Mouse (Mus musculus) cerebellum, adult 18-20 months (tissue): ENCODE measurements around the gene Fosb.

Experiments used
- DNase-seq, 2 experiments: peaks; one replicate each; pipeline ENCODE4 v3.0.0; 2021

Fosb gene

GRCm38 (mm10) chr7:19328425-19328824, 18.6 kb upstream of the Fosb start:
- DNase-seq, result no peak

- DNase-seq, result no peak
Measured at GRCm38 (mm10) chr7:19327782-19328181, 17.9 kb upstream of the Fosb start.

DNA sequence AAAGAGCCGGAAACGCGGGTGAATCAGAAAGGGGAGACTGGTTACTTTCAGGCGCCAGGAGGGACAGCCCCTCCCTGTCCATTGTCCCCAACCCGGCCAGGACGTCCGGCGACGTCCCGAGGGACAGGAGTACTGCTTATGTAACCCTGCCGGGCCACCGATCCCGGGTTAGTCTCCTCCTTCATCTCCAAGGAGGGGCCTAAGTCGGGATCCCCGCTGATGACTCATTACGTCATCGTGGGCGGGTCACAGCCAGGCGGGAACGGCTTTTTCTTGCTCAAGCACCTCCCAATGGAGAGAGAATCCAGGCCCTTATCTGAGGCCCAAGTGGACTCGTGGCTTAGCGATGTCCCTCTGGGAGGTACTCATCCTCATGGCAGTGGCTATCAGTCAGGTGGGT, 17.3 kb upstream of the Fosb start:
- peak; percentile 84 to 90 for DNase-seq

- DNase-seq, result peak; percentile 73 to 74
Measured at GRCm38 (mm10) chr7:19326359-19326758, 16.5 kb upstream of the Fosb start.

GRCm38 (mm10) chr7:19325262-19326199, 15.7 kb upstream of the Fosb start:
- DNase-seq, result no peak

- no peak for DNase-seq
Measured at GRCm38 (mm10) chr7:19324221-19324620, 14.4 kb upstream of the Fosb start.

GRCm38 (mm10) chr7:19322489-19322888, 12.6 kb upstream of the Fosb start:
- no peak for DNase-seq

DNA sequence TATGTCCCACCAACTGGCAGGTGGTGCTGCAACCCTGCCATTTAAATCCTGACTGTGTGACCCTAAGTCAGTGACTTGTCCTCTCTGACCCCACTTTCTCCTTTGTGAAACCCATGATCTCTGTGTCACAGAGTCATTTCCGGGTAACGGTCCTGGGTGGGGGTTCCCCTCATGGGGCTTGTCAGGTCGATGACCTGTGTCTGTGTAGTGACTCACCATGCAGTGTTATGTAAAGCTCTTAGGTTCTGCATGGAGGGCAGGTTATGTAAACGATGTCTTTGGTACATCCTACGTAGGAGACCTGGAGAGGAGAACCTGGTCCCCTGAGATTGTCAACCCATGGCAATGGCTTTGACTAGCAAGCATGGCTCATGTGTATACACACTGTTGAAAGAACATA, 11.6 kb upstream of the Fosb start:
- no peak for DNase-seq

- DNase-seq, result no peak
Measured at GRCm38 (mm10) chr7:19320637-19321036, 10.8 kb upstream of the Fosb start.

DNA sequence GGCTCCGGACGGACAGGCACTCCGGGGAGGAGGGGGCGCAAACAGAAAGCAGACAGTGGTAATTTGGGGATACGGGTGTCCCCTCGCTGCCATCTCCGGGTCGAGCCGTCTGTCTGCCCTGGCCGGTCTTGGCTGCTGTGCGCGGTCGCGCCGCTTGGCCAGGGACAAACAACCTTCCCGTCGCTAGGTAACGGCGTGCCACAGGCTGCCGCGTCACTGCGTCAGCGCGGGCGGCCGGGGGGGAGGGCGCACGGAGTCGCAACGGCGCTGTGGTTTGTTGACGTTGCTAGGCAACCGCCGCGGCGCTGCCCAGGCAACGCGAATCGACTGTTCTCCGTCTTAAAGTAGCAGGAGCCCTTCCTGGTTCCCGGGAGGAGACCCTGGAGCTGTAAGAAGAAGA, 10.1 kb upstream of the Fosb start:
- DNase-seq, result peak; percentile 96

DNA sequence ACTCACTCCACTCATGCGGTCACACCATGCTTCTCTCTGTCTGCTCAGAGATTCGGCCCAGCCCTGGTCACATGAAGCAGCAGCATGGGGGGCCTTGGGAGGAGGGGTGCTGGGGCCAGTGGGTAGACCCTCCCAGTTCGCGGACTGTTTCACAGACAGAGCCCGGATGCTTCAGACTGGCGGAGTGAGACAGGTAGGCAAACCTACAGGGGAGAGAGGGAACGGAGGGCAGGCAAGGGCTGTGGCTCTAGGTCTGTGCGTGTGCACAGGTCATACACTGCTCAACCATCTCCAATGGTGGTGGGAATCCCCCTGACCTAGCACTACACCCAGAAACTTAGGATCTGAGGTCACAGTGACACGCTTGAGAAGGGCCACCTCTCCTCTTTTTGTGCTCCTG, 9.6 kb upstream of the Fosb start:
- DNase-seq, result peak in 1 of 2 experiments; percentile 34

DNA sequence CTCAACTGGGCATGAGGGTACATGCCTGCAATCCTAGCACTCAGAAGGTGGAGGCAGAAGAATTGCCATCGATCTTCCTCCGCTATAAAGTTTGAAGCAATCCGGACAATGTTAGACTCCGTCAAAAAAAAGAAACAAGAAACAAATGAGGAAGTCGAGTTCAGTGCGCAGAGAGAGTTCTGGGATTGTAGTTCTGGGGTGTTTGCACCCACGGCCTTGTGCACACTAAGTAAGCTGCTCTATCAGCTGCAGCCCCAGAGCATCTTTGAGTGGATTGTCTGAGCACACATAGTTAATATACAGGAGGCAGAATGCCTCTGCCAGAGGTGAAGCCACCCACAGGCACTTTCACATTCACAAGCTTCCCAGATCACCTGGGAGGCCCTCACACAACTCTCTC, 8.8 kb upstream of the Fosb start:
- no peak for DNase-seq

DNA sequence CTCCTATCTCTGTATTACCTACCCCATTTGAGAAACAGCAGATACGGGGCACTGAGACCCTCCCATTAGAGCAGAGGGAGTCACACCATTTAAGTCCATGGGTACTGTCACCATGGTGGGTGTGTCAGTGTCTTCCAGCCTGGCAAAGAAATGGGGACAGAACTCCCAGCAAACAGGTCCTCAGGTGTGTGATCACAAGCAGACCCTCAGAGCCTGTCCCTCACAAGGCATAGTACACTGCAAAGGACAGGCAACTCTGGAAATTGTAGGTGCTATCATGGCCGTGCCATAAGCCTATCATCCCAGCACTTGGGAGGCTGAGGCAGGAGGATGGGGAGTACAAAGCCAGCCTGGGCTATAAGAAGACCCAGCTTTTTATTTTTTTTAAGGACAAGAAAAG, 8.3 kb upstream of the Fosb start:
- DNase-seq, result no peak

- DNase-seq, result no peak
Measured at GRCm38 (mm10) chr7:19316451-19317161, 6.8 kb upstream of the Fosb start.

GRCm38 (mm10) chr7:19314033-19314432, 4.2 kb upstream of the Fosb start:
- DNase-seq, result no peak

DNA sequence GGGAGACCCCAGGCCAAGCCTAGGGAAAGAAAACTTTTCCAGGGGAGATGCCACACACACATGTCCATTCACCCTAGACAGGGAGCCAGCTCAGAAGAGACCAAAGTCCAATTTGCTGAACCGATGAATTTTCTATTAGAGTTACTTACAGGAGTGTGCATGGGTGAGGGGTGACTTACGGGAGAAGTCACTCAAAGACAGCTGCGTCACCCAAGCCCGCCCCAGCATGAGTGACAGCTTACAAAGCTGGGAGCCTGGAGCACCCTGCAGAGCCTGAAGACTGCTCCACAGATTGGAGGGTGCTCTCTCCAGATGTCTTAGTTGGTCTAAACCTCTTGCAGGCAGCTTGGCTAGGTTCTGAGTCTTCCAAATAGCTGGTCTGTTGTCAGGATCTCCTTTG, 2.1 kb upstream of the Fosb start:
- no peak for DNase-seq

- DNase-seq, result peak in 1 of 2 experiments; percentile 40
Measured at GRCm38 (mm10) chr7:19309278-19309883, 470 bp downstream of the Fosb start.

DNA sequence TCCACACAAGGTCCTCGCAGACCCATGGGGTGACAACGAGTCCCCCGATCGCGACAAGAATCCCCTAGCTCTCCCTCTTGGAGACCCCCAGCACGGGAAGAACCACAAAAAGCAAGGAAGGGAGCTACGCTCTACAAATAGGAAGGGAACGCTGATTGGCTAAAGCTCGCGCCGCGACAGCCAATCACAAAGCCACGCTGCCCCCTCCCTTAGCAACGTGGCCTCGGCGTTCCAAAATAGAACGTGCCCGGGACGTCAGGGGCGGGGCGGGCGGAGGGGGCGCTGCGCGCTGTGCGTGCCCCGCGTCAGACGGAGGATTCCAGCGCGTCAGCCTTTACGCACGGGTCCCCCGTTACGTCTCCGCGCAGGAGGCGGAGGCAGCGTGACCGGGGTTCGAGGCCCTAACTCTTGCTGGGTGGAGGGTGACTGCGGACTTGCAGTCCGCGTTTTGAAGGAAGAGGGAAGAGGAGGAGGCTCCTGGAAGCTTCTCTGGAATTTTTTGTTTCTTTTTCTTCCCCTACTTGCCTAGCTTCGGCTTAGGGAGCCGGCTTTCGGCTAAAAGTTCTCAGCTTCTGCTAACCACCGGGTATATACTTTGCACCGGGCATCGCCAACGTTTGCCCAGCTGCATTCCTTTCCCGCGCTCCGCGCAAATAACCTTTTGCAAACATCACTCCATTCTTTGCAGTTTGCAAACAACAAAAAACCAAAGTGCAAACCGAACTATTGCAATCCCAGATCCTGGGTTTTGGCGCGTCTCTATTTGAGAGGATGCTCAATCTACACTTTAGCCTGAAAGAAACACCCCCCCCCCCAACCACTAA, 1.2 kb downstream of the Fosb start:
- peak; percentile 97 to 98 for DNase-seq

DNA sequence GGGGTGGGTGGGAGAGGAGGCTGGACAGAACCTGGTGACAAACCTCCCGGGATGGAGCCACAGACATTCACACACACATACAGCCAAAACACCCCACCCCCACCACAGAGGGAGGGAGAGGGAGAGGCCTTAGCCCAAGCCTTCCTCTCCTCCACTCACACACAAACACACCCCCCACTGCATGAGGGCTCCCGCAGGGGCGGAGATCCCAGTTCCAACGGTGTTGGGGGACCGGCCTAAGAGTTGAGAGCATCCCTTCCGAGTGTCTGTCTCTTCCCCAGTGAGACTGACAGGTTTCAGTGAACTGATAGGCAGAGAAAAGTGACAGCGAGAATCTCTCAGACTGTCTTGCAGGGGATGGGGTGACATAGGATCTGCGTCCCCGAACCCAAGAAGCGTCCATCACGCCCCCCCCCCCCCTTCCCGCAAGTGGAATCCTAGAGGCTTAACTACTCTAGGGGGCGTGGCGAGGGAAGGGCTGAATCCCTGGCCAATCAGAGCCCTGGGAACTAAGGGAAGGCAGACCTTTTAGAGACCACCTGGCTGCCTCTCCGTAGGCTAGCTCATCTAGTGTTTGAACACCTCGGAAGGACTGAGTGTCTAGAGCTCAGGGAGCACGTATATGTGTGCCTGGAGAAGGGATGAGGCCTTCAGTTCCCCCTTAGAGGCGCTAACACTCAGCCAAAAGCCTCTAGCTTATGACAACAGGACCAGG, 2.0 kb downstream of the Fosb start:
- DNase-seq, result peak; percentile 79 to 88

- peak in 1 of 2 experiments; percentile 39 for DNase-seq
Measured at GRCm38 (mm10) chr7:19306819-19307738, 2.8 kb downstream of the Fosb start.
